Mouse (Mus musculus) brain, embryonic 14.5 days (tissue): Measurements from ENCODE around the gene Slc11a1.

Experiments used
- CTCF ChIP-seq: fragments of 200-500 bp; IDR thresholded peaks from 2 replicates; pipeline ENCODE4 v1.5.1; 2012; ENCODE audit warnings: inconsistent platforms, mild to moderate bottlenecking, moderate library complexity, borderline replicate concordance; ENCODE audit not compliant: insufficient read depth, insufficient read length; ENCODE audit errors: extremely low read depth
- POLR2A ChIP-seq: fragments of 200-500 bp; IDR thresholded peaks from 2 replicates; pipeline ENCODE4 v1.6.1; 2012; ENCODE audit warnings: mild to moderate bottlenecking, inconsistent platforms, borderline replicate concordance; ENCODE audit not compliant: poor library complexity, insufficient read depth, insufficient read length, severe bottlenecking; ENCODE audit errors: extremely low read depth

- TF ChIP-seq POLR2A, result no peak
- TF ChIP-seq CTCF, result no peak
These were observed 31.8 kb upstream of the Slc11a1 start for GRCm38 (mm10) chr1:74343161-74343560.
